Mouse (Mus musculus) urinary bladder, adult 18-20 months (tissue): Measurements from ENCODE around the gene Tut7.
"Not testable (repeated sequence)": the region's sequence is repeated elsewhere in the genome, so short reads cannot be mapped to it uniquely, and the experiment has no call there.

ENCODE experiments used
- DNase-seq, 2 experiments: peaks; one replicate each; pipeline ENCODE4 v3.0.0; 2022; ENCODE audit warnings: low spot score in 2 of 2, mixed read lengths in 2 of 2

The Tut7 gene

DNA sequence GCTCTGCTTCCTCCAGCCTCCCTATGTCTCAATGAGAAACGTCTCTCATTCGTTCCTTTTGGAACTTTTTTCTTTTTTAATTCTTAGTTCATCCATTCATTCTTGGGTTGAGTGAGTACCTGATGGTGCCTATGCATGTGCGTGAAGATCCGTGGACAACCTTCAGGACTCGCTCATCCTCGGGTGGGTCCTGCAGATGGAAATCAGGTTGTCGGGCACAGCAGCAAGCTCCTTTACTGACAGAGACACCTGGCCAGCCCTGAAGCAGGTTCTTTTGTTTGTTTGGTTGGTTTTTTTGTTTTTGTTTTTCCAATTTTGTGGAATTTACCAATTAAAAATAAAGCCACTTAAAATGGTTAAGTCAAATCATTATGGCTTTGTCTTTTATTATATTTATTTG lies 9.9 kb upstream of the Tut7 start:
- no peak for DNase-seq

DNA sequence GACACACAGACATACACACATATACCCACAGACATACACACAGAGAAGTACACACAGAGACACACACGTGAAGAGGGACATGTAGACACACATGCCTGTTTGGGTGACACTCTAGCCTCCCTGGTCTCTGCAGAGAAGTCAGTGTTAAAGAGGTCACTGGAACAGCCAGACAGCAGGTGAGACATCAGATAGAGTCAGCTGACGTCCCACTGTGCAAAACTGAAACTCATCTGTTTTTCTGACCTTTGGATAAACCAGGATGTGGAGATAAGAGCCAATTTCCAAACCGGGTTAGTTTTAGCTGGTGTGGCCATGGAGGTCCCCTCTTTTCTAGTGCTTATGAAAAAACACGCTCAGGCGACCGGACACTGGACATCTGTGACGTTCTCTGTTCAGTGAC lies 9.5 kb upstream of the Tut7 start:
- no peak for DNase-seq

DNA sequence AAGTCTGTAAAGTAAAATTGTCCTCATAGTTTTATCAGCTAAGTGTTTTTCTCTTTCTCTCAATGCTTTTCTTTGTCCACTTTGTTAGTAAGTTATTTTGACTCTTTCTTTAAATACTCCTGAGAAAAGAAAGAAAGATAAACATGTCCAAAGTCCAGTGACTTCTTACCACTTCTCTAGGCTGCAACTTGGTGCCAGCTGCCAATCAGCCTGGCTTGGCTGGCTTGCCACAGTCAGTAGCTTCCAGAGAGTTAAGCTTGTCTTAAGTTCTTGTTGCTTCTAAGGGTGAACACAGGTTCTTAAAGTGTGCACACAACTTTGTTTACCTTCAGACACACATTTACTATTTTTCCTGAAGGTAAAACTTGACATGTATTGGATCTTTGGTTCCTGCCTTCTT lies 3.0 kb upstream of the Tut7 start:
- DNase-seq, result no peak

DNA sequence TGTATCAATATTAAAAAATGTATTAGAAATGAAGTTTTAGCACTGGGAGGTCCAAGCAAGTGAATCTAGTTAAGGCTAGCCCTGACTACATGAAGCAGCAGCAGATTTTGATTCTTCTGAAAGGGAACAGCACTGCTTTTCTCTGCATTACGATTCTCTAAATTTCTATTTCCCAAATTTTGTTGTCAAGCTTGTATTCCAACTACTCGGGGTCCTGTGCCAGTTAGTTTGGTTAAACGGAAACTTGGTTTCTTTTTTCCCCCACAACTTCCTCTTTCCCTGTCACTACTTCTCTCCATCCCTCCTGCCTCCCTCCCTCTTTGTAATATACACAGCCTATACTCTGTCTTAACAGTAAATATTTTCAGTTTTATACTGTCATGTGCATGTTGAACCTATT lies 2.1 kb downstream of the Tut7 start:
- no peak for DNase-seq

DNA sequence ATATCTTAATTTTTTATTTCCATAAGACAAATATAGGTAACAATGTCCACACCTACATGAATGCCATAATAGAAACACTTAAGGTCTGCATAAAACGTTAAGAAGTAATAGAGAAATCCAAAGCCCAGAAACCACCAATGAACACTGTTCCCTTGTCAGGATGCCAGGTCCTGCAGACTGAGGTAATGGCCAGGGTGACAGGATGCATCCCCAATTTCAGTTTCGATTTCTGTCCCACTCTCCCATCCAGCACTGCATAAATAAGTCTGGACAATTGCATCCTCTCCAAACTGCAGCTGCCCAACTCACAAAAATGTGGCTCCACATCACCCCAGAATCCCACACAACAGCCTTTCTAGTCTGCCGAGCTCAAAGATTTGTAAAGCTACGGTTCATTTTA lies 2.8 kb downstream of the Tut7 start:
- DNase-seq, result no peak

DNA sequence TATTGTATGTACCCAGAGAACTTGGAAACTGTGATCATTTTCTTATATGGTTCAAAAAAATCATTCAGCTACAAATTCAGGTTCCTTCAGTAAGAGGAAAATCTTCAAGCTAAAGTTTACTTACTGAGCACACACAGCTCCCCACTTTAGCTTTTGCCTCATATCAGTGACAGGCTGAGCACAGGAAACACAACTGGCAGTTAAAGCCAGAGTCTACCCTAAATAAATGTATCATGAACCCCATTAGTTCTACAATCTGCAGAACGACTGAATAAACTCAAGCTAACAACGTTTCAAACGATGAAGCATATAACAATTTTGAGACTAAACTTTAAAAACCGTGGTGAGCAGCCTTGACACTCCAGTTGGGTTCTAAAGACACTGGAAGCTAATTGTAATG lies 5.6 kb downstream of the Tut7 start:
- DNase-seq, result no peak

DNA sequence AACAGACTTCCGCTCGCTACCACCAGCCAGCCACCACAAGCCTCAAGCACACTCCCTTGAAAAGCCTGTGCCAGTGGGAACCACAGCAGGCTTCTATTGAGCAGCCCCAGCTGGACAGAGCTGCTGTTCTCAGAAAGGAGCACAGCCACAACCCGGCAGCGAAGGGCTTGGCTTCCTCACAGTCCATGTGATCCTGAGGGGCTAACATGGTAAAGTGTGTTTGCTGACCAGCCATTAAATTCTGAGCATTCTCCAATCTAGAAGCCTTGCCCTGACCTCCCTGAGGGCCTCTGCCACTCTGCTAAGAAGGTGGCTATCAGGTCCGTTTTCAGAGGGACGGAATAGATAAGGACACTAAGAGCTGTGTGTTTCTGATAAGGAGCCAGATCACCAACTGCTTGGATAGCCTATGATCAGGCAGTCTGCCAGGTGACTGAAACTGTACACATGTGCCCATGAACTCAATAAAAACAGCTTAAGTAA lies 8.8 kb downstream of the Tut7 start:
- DNase-seq, result no peak

DNA sequence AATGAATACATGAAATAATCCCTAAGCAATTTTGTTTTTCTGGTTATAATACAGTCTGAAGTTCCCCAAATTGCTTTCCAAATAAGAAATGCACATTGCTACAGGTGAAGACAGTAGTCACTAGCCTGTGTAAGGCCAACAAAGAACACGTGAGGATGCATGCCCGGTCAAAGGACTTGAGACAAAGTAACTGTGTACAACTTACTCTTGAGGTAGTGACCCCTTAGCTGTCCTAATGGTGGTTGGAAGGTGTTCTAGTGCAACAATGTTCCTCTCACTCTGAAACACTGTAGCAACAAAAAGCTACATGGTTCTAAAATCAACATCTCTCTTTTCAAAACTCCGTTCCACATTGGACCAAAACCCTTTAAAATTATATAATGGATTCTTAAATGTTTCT lies 11.4 kb downstream of the Tut7 start:
- DNase-seq, result no peak

DNA sequence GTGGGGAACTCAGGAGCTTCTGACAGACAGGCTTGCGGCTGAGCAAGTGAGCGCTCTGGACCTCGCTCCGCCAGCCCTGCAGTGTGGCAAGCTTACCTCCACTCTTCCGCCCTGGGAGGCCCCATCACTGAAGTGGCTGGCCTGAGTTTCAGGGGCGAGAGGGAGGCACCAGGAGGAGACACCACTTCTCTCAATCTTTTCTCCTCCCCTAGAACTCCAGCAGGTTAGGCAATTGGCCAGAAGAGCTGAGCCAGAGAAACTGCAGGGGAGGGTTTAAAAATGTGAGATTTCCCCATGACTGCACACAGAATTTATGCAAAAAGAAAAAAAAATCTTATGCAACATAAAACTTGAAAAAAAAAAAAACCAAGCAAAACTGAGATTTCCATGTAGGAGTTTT lies 21.9 kb downstream of the Tut7 start:
- DNase-seq, result peak in 1 of 2 experiments; percentile 24

DNA sequence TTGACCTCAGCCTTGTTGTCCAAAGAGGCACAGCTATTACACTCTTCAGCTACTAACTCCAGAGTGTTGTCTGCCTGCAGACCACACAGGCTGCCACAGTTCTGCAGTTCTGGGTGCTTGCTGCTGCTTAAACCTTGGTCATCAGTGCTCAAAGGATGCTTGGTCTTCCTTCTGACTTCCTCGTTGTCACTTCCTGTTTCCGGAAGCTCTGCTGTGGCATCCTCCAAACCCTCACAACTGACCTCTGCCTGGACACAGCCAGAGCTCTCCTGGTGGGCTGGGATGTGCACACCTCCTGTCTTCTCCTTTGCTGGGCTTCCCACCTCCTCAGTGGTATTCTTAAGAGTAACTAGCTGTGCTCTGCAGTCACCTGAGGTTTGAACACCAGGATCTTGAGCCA lies 22.9 kb downstream of the Tut7 start:
- no peak for DNase-seq

DNA sequence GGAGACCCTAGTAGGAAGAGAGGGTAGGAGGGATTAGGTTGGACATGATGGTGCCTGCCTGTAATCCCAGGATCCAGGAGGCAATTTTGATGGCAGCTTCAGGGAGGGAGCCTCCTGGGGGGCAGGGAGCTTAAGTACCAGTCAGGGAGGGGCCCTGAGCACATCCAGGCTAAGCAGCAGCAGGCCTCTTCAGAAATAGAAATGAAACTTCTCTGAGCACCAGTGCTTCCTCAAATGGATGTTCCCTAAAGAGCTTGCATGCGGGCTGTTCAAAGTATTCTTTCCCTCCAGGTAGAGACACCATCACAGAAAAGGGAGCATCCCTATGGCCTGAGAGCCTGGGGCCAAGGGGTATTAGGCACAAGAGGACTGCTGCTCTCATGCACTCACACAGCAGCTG lies 24.6 kb downstream of the Tut7 start:
- DNase-seq, result no peak

DNA sequence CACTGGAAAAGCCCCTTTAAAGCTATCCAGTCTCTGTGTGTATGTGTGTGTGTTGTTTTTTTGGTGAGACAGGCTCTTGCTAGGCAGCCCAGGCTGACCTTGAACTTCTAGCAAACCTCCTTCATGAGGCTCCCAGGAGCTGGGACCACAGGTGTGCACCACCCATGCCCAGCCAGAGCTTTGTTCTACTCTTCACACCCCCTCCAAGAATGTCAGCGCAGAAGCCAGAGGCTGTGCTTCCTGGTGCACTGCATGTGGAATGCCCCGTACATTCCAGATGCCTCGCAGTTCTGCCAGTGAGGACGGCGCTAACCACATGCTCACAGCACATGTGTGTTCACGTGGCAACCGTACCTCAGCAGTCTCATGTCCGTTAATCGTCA lies 26.5 kb downstream of the Tut7 start:
- no peak for DNase-seq

DNA sequence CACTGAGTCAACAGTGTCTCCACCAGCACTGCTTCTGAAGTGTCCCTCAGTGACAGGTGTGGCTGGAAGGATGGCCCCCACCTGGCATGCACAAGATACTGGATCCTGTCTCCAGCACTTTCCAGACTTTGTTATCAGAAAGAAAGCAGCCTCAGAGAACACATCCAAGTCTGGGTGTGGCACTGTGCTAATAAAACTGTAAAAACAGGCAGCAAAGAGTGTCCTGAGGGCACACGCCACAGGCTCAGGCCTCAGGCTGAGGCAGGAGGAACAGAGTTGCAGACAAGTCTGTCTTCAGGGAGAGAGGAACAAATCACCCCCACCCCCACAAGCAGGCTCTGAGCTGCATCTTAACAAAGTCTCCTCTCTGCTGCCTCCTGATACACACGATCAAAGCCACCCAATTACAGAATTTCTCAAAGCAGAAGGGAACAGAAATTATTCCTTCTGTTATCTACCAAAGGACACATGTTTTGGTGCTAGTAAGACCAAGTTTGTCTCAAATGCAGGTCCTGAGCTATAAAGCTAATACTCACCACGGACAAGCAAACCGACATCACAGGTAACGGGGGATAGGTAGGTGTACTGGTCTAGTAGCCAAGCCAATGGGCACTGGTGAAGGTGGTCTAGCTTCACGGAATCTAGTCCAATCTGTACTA lies 27.0 kb downstream of the Tut7 start:
- DNase-seq, result no peak

DNA sequence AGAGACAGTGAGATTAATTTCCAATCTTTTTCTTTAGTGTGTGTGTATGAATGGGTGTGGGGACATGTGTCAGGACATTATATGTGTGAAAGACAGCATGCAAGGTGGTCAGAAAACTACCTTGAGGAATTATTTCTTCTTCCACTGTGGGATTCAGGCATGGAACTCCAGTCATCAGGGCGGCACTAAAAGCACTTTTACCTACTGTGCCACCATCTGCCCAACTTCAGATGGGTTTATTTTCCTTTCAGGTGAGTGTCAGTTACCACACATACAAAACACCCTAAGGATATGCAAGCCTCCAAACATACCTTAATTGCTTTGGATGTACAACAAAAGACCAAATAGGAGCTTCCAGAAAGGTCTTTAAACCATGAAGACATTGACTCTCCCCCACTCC lies 28.2 kb downstream of the Tut7 start:
- no peak for DNase-seq

DNA sequence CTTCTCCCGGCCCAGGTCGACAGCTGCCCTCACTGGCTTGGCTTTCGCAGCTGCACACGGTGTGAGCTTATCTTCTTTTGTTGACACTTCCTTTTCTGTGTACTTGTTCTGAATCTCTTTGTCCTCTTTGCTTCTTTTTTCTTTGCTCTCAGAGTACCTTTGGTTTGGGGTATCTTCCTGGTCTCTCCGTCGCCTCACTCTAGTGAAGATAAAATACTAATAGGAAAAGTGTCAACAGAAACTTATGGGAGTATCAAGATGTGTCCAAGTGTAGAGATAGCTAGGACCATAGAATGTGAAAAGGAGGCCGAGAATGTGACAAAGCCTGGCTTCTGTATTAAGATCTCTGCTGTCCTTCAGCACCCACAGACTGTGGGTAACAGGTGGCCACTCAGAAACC lies 40.8 kb downstream of the Tut7 start, which contains the start of gene Gm49354:
TSS of gene Gm49354 (minus strand) at position 101 of the 400 bp plus-strand sequence.
- DNase-seq, result no peak

DNA sequence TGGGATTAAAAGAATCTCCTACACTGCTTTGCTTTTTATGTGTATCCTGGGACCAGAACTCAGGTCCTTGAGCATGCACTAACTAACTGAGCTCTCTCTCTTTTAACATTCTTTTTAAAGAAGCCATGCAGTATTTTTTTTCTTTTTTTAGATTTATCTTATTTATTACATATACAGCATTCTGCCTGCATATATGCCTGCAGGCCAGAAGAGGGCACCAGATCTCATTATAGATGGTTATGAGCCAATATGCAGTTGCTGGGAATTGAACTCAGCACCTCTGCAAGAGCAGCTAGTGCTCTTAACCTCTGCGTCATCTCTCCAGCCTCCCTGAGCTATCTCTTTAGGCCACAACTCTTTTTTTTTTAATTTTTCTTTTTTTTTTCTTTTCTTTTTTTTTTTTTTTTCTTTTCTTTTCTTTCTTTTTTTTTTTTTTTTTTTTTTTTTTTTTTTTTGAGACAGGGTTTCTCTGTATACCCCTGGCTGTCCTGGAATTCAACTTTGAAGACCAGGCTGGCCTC lies 43.1 kb downstream of the Tut7 start:
- DNase-seq, result not testable (repeated sequence)

DNA sequence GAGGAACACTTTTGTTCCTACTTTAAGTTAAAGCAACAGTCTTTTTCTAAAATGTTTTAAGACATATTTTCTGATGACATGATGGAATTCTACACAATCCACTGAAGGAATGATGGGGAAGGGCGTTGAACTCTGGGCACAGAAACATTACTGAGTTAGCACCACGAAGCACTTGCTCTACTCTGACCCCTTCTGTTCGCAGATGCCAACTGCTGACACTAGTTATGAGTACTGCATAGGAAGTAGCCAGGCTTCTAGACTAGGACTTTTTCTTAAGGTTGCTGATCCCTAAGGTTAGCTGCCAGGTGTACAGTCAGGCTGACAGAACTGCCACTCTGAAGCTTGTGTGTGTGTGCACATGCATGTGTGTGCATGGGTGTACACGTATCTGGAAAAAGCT lies 43.7 kb downstream of the Tut7 start:
- no peak for DNase-seq

DNA sequence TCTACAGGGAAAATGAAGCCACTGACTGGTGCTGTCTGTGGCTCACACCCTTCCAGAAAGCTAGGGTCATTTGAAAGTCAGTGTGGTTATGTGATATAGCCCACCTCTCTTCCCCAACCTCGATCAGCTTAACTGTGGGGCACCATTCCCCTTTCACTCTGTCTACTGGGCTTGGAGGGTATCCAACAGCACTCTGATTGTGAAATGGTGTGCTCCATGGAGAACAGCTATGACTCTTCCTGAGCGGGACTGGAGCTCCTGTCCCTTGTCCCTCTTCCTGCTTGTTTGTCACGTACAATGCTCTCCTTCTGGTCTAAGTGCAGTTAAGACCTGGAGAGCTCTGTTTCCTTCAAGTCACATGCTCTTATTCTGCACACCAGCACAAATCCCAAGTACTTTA lies 47.8 kb downstream of the Tut7 start:
- DNase-seq, result no peak

DNA sequence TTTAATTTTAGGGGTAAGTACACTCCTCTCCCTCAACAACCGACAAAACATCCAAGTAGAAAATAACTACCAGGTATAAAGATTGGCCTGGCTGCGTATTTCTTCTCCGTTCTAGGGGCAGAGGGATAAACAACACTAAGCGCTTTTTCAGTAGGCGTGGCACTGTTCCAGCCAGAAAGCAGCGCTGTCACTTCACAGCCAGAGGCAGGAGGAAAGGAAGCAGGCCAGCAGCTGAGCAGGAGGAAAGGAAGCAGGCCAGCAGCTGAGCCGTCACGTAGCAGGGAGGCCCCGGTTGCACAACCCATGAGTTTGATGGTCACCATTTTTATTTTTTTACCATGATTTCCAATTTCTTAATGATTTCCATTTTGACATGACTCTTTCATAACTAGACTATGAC lies 51.7 kb downstream of the Tut7 start:
- DNase-seq, result peak in 1 of 2 experiments; percentile 55

DNA sequence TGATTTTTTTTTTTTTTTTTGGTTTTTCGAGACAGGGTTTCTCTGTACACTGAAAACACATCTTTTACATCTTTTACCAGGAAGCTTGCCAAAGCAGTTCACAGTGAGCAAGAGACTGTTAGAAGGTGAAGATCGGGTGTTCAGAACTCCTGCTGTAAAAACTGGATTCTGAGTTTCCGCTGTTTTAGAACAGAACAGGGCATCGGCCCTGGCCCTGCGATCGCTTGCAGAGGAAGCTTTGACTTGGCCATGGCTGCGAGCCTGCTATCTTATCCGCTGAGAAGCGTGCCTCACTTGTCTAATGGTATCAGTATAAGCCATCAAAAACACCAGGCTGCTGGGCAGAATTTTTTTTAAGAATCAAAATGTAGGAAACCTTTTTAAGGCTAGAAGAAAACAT lies 52.1 kb downstream of the Tut7 start:
- no peak for DNase-seq

DNA sequence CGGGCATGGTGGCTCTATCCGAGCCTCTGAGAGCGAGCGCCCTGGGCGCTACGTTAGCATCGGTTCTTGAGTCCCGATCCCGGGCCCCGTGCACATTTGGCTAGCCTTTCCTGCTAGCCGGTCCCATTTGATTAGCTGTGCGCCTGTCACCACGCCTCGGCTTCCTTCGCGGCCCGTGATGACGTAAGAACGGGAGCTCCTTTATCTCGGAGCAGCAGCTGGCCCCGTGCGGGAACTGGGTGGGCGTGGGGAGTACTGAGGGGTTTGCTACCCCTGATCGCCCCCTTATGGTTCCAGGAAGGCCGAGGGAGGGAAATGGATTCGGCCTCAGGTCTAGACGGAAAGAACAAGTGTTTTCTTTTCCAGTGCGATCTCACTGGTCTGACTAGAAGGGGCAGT lies 52.8 kb downstream of the Tut7 start:
- DNase-seq, result peak; percentile 68 to 78

DNA sequence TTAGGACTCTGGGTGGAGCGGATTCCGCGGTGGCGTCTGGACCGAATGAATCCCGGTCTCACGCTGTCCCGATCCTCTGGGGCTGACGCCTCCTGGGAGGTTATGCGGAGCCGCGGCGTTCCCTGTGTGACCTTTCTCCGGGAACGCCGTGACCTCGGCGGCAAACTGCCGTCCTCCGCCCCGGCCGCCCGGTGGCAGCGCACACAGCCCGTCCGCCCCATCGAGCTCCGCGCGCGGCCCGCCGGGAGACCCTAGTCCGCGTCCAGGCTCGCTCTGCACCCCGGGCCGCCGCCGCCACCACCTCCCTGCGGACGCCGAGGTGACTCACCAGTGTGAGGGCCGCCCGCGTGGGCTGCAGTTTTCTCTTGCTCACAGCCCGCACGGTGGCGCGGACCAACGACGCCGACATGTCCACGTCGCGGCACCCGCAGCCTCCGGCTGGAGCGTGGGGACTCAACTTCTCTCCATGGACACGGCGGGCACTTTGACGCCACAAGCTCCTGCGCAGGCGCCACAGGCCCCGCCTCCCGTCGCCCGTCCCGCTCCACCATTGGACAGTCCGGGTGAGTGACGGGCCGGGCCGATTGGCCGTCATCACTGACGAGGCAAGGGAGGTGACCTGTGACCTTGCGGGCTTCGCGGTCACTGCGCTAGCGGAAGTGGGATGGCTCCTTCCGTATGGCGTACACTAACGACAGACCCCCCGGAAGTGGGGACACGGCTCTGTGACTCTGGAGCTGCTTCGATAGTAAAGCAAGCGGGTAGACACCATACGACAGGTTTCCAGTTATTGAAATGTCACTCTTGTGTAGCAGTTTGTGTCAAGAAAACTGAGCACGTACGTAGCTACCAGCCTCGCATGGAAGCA lies 53.4 kb downstream of the Tut7 start, which contains the start of gene Isca1:
TSS of gene Isca1 (minus strand) at position 515 of the 868 bp plus-strand sequence.
- DNase-seq, result peak; percentile 98 to 99

DNA sequence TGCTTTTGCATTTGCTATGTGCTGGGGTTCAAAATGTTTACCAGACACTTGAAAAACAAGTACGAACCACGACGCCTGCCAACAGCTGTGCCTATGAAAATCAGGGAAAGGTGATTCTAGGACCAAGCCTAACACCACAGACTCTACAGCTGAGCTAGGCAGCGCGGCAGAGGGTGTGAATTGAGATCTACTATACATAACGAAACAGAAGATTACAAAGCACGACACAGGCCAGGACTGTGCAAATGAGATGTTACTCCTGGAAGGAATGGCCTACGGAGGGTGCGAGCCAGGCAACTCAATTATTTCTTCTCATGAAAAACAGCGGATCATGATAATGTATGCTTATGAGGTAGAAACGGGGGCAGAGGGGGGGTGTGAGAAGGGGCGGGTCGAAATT lies 54.4 kb downstream of the Tut7 start:
- no peak for DNase-seq
